Mouse (Mus musculus): ENCODE data around the gene Slc30a10.

Gene Slc30a10

DNA sequence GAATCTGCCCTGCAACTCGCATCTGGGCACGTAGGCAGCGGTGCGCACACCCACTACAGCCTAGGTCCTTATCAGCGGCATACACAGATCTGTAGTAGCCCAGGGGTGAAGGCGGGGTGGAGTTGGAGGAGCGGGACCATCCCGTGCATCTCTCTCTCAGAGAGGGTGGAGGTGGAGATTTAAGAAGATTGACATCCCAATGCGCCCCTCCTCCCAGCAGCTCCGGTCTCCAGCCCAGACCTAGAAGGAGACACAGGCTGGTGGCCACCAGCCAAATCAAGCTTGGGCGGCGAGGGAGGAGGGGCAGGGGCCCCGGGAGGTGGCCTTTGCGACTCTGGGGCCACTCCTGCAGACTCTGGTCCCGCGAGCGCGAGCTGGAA is at the start of gene Slc30a10:
Slc30a10 (plus strand) TSS at position 274 of the 380 bp plus-strand sequence.
- in situ Hi-C loops (cut with MboI; ENCODE audit: low pct_unique_long_range_greater_than_20kb in 1 of 2, low sequenced_read_pairs in 2 of 2, unreplicated experiment in 1 of 2) = no loop called here

DNA sequence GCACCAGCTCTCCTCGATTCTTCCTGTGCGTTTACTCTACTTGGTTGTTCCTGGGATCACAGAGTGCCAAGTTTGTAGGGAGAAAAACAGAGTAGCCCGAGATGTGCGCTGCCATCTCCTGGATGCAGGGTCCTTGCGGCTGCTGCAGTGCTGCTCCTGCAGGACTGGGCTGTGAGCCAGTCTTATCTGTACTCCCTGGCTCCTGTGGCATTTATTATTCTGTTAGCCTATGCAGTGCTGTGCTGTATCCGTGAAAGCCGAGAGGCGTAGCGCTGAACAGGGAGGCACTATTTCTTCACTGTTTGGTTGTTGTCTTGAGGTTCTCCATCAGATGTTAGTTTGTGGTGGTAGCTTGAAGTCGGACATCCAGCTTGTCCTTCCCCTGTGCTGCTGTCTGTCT is 48.7 kb upstream of the Slc30a10 start:
- in situ Hi-C loops (cut with MboI; ENCODE audit: low pct_unique_long_range_greater_than_20kb in 1 of 2, low sequenced_read_pairs in 2 of 2, unreplicated experiment in 1 of 2) = no loop called here

DNA sequence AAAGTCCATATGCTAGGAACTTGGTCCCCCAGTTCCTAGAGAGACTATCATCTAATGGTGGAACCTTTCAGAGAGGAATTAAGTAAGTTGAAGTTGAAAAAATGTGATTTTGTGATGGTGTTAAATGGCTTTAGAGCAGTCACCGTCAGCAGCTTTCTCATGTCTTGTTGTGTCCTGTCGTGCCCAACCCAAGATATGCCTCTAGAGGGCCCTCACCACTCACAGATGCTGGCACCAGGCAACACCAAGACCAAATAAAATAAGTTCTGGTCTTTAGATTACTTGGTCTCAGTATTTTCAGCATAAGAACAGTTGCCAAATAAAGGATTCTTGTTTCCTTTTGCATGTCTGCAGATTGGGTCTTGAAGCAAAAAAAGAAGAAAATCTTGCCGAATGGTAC is 44.8 kb upstream of the Slc30a10 start:
- in situ Hi-C loops (cut with MboI; ENCODE audit: low pct_unique_long_range_greater_than_20kb in 1 of 2, low sequenced_read_pairs in 2 of 2, unreplicated experiment in 1 of 2) = loop anchor here (5.0 kb wide), 1 partner anchor 33 kb away; no protein-coding TSS in a partner anchor

GRCm38 (mm10) chr1:185418011-185418410 is 36.6 kb upstream of the Slc30a10 start:
- in situ Hi-C loops (cut with MboI; ENCODE audit: low pct_unique_long_range_greater_than_20kb in 1 of 2, low sequenced_read_pairs in 2 of 2, unreplicated experiment in 1 of 2) = no loop called here

DNA sequence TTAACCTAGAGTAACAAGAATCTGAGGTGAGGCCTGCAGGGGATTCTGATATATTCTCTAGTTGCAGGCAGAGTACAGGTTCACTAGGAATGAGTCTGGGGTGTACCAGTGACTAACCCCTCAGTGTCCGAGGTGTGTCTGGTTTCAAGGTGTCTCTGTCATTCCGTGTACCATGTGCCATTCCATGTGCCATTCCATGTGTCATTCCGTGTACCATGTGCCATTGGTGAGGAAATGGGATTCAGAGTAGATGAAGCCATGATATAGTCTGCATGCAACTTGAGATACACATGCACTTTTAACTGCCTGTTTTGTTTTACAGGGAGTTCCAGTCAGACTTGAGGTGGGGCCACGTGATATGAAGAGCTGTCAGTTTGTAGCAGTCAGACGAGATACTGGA is 34.8 kb upstream of the Slc30a10 start:
- in situ Hi-C loops (cut with MboI; ENCODE audit: low pct_unique_long_range_greater_than_20kb in 1 of 2, low sequenced_read_pairs in 2 of 2, unreplicated experiment in 1 of 2) = no loop called here

DNA sequence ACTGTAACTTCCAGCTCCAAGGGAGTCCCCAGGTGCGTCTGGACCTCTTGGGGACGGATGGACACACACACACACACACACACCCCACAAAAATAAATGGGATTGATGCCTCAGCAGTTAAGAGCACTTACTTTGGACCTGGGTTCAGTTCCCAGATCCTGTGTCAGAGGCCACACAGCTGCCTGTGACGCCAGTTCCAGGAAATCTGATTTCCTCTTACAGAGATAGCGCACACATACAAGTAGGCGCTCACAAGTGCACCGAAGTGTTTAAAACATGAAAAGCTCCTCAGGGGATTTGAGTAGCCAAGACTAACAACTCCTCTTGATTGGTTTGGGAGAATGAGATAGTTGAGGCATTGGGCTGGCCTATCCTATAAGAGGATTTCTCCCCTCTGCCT is 33.9 kb upstream of the Slc30a10 start:
- in situ Hi-C loops (cut with MboI; ENCODE audit: low pct_unique_long_range_greater_than_20kb in 1 of 2, low sequenced_read_pairs in 2 of 2, unreplicated experiment in 1 of 2) = no loop called here

DNA sequence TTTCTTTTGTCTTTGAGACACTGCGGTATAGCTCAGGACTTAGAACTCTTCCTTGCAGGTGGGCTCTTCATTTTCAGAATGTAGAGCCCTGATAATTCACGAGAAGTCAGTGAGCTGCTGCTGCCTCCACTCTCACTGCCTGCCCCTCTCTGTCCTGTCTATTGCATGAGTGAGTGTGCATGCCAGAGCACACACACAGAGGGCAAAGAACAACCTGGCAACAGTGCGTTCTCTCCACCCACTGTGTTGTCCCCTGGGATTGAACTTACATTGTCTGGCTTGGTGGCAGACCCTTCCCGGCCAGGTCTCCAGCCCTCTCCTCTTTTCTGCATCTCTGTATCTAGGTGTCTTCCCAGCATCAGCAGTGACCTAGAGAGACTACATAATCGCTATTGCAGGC is 28.1 kb upstream of the Slc30a10 start:
- in situ Hi-C loops (cut with MboI; ENCODE audit: low pct_unique_long_range_greater_than_20kb in 1 of 2, low sequenced_read_pairs in 2 of 2, unreplicated experiment in 1 of 2) = no loop called here

DNA sequence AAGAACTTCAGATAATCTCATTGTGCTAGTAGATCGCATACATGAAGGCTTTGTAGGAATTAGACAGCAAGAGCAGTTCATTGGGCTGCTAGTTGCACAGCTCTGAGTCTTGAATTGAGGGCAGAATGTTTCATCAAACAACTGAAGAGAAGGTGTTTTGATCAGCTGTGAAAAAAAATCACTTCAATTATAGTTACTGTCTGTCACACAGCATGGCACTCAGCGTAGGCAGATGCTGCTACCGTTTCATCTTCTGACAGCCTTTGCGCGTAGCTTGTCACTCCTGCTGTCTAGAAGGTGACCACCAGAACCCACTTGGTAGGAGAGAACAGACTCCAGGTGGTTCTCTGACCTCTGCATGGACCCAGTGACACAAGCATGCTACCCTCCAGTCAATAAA is 24.2 kb upstream of the Slc30a10 start:
- in situ Hi-C loops (cut with MboI; ENCODE audit: low pct_unique_long_range_greater_than_20kb in 1 of 2, low sequenced_read_pairs in 2 of 2, unreplicated experiment in 1 of 2) = loop anchor here in 1 of 2 experiments (10.0 kb wide), 1 partner anchor 74 kb away; no protein-coding TSS in a partner anchor

DNA sequence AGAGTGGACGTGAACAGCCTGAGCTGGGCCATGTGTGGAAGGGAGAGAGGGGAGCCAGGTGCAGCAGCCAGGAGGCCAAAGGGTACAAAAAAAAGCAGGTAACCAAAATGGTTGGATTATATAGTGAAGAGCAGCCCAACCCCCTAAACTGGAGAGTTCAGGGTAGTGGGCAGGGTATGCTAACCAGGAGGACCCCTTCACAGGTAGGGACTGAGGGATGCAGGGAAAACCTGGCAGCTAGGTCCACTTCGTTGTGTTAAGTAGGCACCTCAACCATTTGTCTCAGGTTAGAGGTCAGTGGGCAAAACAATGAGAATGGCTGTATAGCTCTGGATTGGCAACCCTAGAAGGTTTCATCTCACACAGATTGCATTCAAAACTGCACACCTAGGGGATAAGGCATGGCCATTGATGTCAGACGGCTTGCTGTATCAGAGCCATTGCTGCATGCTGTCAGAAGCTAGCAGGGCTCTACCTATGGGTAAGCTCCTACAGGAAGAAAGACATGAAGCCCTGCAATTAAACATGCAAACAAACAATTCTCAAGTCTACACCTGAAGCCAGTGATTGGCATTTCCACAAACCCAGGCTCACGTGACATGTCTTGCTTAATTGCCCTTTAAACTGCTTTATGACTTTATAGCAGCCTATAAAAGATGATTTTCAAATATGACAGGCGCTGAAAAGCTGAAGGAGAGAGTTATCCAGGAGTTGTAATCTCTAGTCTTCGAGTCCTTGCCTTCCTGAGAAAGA is 23.2 kb upstream of the Slc30a10 start:
- in situ Hi-C loops (cut with MboI; ENCODE audit: low pct_unique_long_range_greater_than_20kb in 1 of 2, low sequenced_read_pairs in 2 of 2, unreplicated experiment in 1 of 2) = loop anchor here in 1 of 2 experiments (10.0 kb wide), 1 partner anchor 73 kb away; no protein-coding TSS in a partner anchor

DNA sequence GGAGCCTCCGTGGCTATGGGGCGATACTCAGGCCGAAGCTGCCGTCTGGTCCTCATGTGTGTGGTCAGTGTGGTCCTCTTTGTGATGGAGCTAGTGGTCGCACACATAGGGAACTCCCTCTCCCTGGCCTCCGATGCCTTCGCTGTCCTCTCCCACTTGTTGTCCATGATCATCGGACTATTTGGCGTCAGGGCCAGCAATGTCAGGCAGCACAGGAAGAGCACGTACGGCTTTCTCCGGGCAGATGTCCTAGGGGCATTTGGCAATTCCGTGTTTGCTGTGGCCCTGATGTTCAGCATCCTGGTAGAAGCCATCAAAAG is 22.7 kb upstream of the Slc30a10 start:
- in situ Hi-C loops (cut with MboI; ENCODE audit: low pct_unique_long_range_greater_than_20kb in 1 of 2, low sequenced_read_pairs in 2 of 2, unreplicated experiment in 1 of 2) = loop anchor here in 1 of 2 experiments (10.0 kb wide), 1 partner anchor 73 kb away; no protein-coding TSS in a partner anchor

DNA sequence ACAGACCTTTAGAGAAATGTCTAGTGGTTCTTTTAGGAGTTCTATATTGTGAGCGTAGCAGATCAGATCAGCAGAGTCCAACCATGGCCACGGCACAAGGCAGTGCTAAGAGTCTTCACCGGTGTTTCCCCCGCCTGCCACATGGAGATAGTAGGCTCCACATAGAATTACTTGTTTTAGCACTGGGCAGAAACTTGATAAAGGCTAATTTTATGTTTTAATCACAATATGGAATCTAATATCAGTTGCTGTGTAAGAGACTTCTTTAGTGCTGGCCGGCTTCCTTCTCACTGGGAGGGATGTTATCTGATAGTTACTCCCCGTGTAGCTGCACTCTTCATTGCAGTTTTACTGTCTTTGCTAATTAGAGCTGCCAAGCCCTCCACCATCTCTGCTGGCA is 21.5 kb upstream of the Slc30a10 start:
- in situ Hi-C loops (cut with MboI; ENCODE audit: low pct_unique_long_range_greater_than_20kb in 1 of 2, low sequenced_read_pairs in 2 of 2, unreplicated experiment in 1 of 2) = loop anchor here in 1 of 2 experiments (10.0 kb wide), 1 partner anchor 72 kb away; no protein-coding TSS in a partner anchor

DNA sequence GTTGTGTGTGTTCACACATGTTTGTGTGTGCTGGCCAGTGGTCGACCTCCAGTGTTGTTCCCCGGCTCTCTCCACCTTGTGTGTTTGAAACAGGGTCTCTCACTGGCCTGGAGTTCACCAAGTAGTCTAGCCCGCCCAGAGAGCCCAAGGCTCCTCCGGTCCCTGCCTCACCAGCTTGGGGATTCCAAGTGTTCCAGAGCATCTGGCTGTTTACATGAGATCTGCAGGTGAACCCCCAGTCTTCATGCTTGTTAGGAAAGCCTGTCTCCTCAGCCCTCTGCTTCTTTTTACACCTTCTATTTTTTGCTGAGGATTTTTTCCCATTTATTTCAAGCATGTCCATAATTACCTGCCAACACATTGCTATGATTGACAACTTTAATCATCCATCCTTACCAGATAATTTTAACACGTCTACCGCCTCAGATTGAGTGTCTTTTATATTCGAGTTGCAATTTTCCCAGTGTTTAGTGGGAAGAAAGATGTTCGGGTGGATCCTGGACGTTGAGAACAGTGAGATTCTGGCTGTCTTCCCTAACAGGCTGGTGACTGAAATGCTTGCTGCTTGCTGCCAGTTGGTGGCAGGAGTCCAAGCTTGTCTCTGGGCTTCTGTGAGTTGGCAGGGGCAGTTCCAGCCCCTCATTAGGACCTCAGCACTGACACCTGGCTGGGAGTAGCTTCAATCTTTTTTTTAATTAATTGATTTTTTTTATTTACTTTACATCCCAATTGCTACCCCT is 15.6 kb upstream of the Slc30a10 start:
- in situ Hi-C loops (cut with MboI; ENCODE audit: low pct_unique_long_range_greater_than_20kb in 1 of 2, low sequenced_read_pairs in 2 of 2, unreplicated experiment in 1 of 2) = loop anchor here in 1 of 2 experiments (10.0 kb wide), 1 partner anchor 66 kb away; no protein-coding TSS in a partner anchor

- in situ Hi-C loops (cut with MboI; ENCODE audit: low pct_unique_long_range_greater_than_20kb in 1 of 2, low sequenced_read_pairs in 2 of 2, unreplicated experiment in 1 of 2) = no loop called here
Measured at GRCm38 (mm10) chr1:185441703-185442472, 12.8 kb upstream of the Slc30a10 start.

- in situ Hi-C loops (cut with MboI; ENCODE audit: low pct_unique_long_range_greater_than_20kb in 1 of 2, low sequenced_read_pairs in 2 of 2, unreplicated experiment in 1 of 2) = no loop called here
Measured at GRCm38 (mm10) chr1:185448936-185449335, 5.7 kb upstream of the Slc30a10 start.

- in situ Hi-C loops (cut with MboI; ENCODE audit: low pct_unique_long_range_greater_than_20kb in 1 of 2, low sequenced_read_pairs in 2 of 2, unreplicated experiment in 1 of 2) = no loop called here
Measured at GRCm38 (mm10) chr1:185449727-185450126, 4.9 kb upstream of the Slc30a10 start.

GRCm38 (mm10) chr1:185451077-185451476 is 3.6 kb upstream of the Slc30a10 start:
- in situ Hi-C loops (cut with MboI; ENCODE audit: low pct_unique_long_range_greater_than_20kb in 1 of 2, low sequenced_read_pairs in 2 of 2, unreplicated experiment in 1 of 2) = no loop called here

- in situ Hi-C loops (cut with MboI; ENCODE audit: low pct_unique_long_range_greater_than_20kb in 1 of 2, low sequenced_read_pairs in 2 of 2, unreplicated experiment in 1 of 2) = no loop called here
Measured at GRCm38 (mm10) chr1:185451495-185451894, 3.2 kb upstream of the Slc30a10 start.

DNA sequence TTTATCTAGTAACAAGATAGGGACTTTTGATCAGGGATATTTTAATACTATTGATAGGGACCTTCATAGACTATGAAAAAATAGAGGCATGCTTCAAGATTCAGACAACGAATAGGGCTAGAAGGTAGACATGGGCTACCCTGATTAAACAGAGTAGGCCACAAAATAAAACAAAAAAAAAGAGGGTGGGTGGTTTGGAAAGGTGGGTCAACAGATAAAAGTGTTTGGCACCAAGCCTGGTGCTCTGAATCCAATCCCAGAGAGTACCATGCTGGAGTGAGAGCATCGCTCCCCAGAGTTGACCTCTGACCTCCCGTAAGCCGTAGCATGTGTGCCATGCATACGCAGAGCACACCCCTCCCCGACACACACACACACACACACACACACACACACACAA is 2.2 kb upstream of the Slc30a10 start:
- in situ Hi-C loops (cut with MboI; ENCODE audit: low pct_unique_long_range_greater_than_20kb in 1 of 2, low sequenced_read_pairs in 2 of 2, unreplicated experiment in 1 of 2) = no loop called here

DNA sequence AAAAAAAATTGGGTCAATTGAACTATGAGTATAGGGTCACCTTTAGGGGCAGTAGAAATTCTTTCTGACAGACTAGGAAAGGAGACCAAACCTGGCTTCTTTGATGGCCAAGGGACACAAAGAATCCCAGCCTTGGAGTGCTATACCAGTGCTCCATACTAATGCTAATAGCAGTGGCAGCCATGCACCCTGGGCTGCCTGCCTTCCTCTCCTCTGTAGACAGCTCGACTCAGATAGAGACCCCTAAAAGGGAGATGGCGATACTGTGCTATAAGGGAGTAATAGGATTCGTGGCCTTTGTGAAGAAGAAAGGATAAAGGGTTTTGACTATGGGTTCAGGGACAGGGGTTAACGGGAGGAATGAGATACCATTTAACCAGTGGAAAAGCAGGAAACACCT is 504 bp upstream of the Slc30a10 start:
- in situ Hi-C loops (cut with MboI; ENCODE audit: low pct_unique_long_range_greater_than_20kb in 1 of 2, low sequenced_read_pairs in 2 of 2, unreplicated experiment in 1 of 2) = no loop called here

Measured in mouse embryonic stem cell (cell line).